Mouse (Mus musculus): ENCODE measurements around the gene Gm44579.

GRCm38 (mm10) chr15:98140809-98141208, 80.0 kb downstream of the Gm44579 start:
- TF ChIP-seq CTCF (IDR thresholded peaks at IDR 0.05; ENCODE audit: low read depth, low read length) (no peak), GATA2 (IDR thresholded peaks at IDR 0.05; ENCODE audit: borderline replicate concordance, low read depth, low read length) (no peak), POLR2AphosphoS5 (IDR thresholded peaks at IDR 0.05; ENCODE audit: insufficient replicate concordance, low read depth, low read length) (no peak), TAL1 (conservative IDR thresholded peaks at IDR 0.05; ENCODE audit: low read depth, low read length) (no peak)

Data from G1E (cell line).